Mouse (Mus musculus) cerebellum, adult (tissue): Measurements from ENCODE around the gene Ren1.

ENCODE experiments used
- ATAC-seq: cut with Nextera tagmentation; 2 replicates; pipeline ENCODE4 v1.9.2; 2017; ENCODE audit warnings: mild to moderate bottlenecking, moderate library complexity, mixed read lengths; ENCODE audit not compliant: insufficient number of reproducible peaks, low FRiP score, low TSS enrichment

Gene Ren1

GRCm38 (mm10) chr1:133372113-133372512 lies 21.8 kb downstream of the Ren1 start:
- ATAC-seq: no peak

GRCm38 (mm10) chr1:133375696-133376346 lies 25.5 kb downstream of the Ren1 start:
- ATAC-seq: no peak

DNA sequence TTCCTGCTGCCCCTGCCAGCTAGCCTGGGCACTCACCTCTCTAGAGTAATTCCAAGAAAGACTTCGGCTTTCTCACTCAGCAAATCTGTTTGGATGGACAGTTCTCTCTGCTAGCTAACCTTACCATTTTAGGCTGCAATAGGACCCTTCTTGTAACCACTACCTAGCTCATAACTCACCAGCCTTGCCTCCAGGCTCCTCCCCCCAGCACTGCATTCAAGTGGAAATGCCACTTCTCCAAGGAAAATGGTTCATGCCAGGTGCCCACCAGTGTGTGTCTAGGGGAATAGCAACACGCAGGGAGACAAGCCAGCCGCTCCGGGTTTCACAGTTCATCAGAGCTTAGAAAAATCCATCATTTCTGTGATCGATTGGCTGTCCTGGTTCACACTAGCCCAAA lies 27.2 kb downstream of the Ren1 start:
- no peak for ATAC-seq

GRCm38 (mm10) chr1:133379254-133379985 lies 29.1 kb downstream of the Ren1 start:
- no peak for ATAC-seq

- no peak for ATAC-seq
These were observed 29.6 kb downstream of the Ren1 start for GRCm38 (mm10) chr1:133379986-133380320.

DNA sequence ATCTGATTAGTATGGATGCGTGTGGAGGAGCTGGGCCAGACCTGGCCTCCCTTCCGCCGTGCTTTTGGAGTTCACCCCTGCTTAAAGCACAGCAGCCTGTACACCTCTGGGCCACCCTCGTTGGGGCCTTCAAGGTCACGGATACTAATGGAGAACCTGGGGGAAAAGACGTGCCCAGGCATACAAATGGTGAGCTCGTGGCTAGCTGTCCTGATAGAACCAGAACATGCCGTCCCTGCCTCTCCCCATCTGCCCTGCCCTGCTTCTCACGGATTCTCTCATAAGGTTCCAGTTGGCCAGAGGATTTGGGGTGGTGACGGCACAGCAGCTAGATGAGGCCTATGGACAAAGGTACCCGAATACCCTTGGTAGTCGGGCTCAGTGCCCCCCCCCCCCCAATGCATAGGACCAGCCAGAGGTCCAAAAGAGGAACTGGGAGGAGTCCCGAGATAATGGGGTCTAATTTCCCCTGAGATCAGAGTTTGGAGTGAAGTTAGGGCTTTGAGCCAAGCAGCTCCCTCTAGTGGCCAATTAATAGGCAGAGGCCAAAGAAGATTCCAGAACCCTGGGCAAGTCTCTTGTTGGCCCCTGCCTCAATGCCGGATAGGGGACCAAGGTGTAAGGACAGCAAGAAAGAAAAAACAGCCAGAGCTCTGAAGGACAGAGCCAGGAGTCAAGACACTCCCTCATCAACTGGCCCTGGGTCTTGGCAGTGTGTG lies 30.2 kb downstream of the Ren1 start:
- no peak for ATAC-seq

GRCm38 (mm10) chr1:133382008-133382407 lies 31.7 kb downstream of the Ren1 start:
- no peak for ATAC-seq

- no peak for ATAC-seq
These were observed 32.3 kb downstream of the Ren1 start for GRCm38 (mm10) chr1:133382552-133383155.

GRCm38 (mm10) chr1:133383157-133383783 lies 33.0 kb downstream of the Ren1 start:
- ATAC-seq: no peak

GRCm38 (mm10) chr1:133385506-133385905 lies 35.2 kb downstream of the Ren1 start:
- ATAC-seq: no peak

DNA sequence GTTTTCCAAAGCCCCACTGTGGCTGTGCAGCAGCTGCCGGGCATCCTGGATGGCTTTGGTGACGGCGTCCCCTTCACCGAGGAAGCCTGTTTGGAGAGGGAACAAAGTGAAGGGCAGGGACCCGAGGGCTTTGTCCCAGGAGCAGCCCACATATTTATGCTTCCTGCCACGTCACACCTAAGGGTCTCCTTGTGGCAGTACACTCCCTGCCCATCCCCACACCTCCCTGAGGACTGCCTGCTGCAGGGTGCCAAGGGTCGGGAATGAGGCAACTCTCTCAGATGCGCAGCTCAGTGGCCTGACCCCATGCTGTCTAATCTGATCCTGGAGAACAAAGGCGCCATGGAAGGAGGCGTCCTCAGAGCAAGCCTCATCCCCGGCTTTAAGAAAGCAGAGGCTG lies 35.9 kb downstream of the Ren1 start:
- no peak for ATAC-seq

DNA sequence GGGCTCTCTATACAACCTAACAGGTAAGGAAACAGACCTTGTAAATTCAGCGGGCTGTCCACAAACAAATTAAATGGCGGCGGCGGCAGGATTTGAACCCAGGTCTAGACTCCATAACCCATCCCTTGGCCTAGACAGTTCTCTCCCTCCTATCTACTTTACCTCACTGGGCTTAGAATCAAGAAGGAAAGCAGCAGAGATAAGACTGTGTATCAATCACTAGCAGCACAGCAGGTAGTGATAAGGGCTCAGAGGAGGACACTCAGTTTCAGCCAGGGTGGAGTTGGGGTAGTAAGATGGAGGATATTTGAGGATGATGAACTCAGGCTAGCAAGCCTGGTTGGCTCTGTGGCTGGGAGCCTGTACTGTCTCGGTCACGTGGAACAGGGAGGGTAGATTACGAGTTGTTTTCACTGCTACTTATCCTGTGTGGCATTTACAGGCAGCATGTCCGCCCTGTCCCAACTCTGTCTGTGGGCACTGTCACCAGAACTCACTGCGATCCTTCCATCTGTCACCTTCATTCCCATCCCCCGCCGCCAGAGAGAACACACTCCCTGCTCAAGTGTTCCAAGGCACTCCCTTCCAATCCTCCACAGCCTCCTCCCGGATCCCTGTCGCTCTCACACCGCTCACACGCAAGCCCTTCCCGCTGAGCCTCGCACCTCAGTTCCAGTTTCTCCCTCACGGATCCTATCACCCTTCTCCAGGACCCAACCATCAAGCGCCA lies 37.4 kb downstream of the Ren1 start:
- no peak for ATAC-seq

- ATAC-seq: no peak
These were observed 44.4 kb downstream of the Ren1 start for GRCm38 (mm10) chr1:133394702-133395101.

GRCm38 (mm10) chr1:133396693-133397092 lies 46.4 kb downstream of the Ren1 start:
- no peak for ATAC-seq

GRCm38 (mm10) chr1:133397094-133397482 lies 46.8 kb downstream of the Ren1 start:
- no peak for ATAC-seq

DNA sequence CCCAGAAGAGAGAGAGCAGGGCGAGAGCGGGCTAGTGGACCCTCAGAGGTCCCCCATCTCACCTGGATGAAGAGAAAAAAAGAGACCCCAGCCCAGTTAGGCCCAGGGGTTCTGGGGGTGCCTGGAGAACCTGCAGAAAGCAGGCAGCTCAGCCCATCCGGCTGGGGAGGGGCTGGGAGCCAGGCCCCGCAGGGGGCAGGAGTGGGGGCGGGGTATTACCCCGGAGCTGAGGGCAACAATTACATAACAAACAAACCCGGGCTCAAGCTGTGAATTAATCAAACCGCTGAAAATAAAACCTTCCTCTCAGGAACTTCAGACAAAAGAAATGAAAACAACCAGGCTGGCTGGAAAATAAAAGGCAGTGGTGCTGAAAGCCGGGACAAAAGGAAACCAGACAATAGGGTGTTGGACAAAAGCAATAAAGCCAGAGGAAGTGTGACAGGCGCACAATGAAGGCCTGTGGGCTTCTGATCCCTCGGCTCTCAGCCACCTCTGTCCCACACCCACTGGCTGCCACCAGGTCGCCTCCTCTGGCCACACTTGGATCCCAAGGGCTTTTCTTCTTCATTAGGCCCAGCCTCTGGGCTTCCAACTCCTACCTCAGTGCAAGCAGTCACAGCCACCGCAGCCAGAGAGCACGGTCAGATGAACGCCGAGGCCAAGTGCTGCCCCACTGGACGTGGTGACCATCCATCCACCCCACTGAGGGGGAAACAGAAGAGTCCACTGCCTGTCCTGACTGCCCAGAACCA lies 47.4 kb downstream of the Ren1 start:
- ATAC-seq: no peak

GRCm38 (mm10) chr1:133400014-133400725 lies 49.9 kb downstream of the Ren1 start:
- no peak for ATAC-seq

DNA sequence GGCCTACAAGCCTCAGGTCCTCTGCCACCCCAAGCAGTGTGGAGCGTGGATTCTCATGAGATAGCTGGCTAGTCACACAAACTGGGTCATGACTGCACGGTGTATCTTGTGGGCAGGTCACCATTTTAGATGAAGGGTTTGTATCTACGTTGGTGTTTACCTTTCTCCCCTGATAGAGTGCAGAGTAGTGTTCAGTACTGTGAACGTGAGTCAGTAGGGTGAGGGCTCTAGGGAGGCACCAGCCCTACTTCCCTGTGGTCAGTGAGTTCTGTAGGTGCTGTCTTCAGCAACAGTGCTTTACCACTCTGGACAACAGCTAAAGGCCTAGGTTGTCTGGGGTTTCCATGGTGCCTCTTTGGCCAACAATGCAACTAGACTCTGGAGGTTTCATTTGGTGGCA lies 53.7 kb downstream of the Ren1 start:
- ATAC-seq: no peak

- ATAC-seq: no peak
These were observed 56.3 kb downstream of the Ren1 start for GRCm38 (mm10) chr1:133406614-133407013.
